Mouse (Mus musculus) ovary, postnatal 14 days (tissue): Measurements from ENCODE around the gene Nr3c2.

Experiments used
- DNase-seq: peaks from one replicate; pipeline ENCODE4 v3.0.0; 2022; ENCODE audit warnings: low spot score

Nr3c2 gene

GRCm38 (mm10) chr8:76971761-76972404, 72.6 kb downstream of the Nr3c2 start:
- no peak for DNase-seq

GRCm38 (mm10) chr8:76972947-76973552, 73.8 kb downstream of the Nr3c2 start:
- DNase-seq, result peak; percentile 32

- DNase-seq, result no peak
Observed at GRCm38 (mm10) chr8:76977907-76978306, 78.7 kb downstream of the Nr3c2 start.

- DNase-seq, result no peak
Observed at GRCm38 (mm10) chr8:76984082-76984481, 84.8 kb downstream of the Nr3c2 start.

- DNase-seq, result no peak
Observed at GRCm38 (mm10) chr8:76984851-76985250, 85.6 kb downstream of the Nr3c2 start.

GRCm38 (mm10) chr8:76987876-76988275, 88.6 kb downstream of the Nr3c2 start:
- DNase-seq, result no peak

GRCm38 (mm10) chr8:76998276-76998675, 99.0 kb downstream of the Nr3c2 start:
- no peak for DNase-seq

GRCm38 (mm10) chr8:77009425-77009824, 110.2 kb downstream of the Nr3c2 start:
- no peak for DNase-seq

GRCm38 (mm10) chr8:77011985-77012384, 112.7 kb downstream of the Nr3c2 start:
- DNase-seq, result no peak

- no peak for DNase-seq
Observed at GRCm38 (mm10) chr8:77012641-77013040, 113.4 kb downstream of the Nr3c2 start.

GRCm38 (mm10) chr8:77016713-77017112, 117.5 kb downstream of the Nr3c2 start:
- no peak for DNase-seq

- DNase-seq, result no peak
Observed at GRCm38 (mm10) chr8:77023837-77024710, 124.8 kb downstream of the Nr3c2 start.

GRCm38 (mm10) chr8:77031213-77031612, 132.0 kb downstream of the Nr3c2 start:
- no peak for DNase-seq

GRCm38 (mm10) chr8:77033706-77034464, 134.6 kb downstream of the Nr3c2 start:
- DNase-seq, result no peak

- DNase-seq, result no peak
Observed at GRCm38 (mm10) chr8:77034465-77034829, 135.2 kb downstream of the Nr3c2 start.

- no peak for DNase-seq
Observed at GRCm38 (mm10) chr8:77041214-77041613, 142.0 kb downstream of the Nr3c2 start.

- DNase-seq, result no peak
Observed at GRCm38 (mm10) chr8:77044849-77045248, 145.6 kb downstream of the Nr3c2 start.

GRCm38 (mm10) chr8:77045711-77046110, 146.5 kb downstream of the Nr3c2 start:
- no peak for DNase-seq

- DNase-seq, result no peak
Observed at GRCm38 (mm10) chr8:77046217-77046616, 147.0 kb downstream of the Nr3c2 start.

GRCm38 (mm10) chr8:77046731-77047130, 147.5 kb downstream of the Nr3c2 start:
- DNase-seq, result no peak

GRCm38 (mm10) chr8:77051399-77052275, 152.4 kb downstream of the Nr3c2 start:
- no peak for DNase-seq
